Mouse (Mus musculus): Measurements from ENCODE around the gene Galnt2. TPM values are rescaled to one million over a fixed set of nuclear protein-coding genes. Genes with fewer than 3 reads are reported as not detected.

Gene Galnt2
- total RNA-seq, 2 experiments from 2014 or later: 15.5 to 61.1 TPM

Other genes with a start within 250 kb of the Galnt2 start
- gene Abcb10, start 248.3 kb upstream of the Galnt2 start, total RNA-seq (2015): 5.0 and 7.5 TPM in 2 replicates
- gene Abcb10, start 248.3 kb upstream of the Galnt2 start, total RNA-seq (2017): 8.5 and 9.0 TPM in 2 replicates
- 14.5 and 15.3 TPM in 2 replicates for gene Taf5l, start 210.0 kb upstream of the Galnt2 start, total RNA-seq (2015)
- gene Taf5l, start 210.0 kb upstream of the Galnt2 start, total RNA-seq (2017): 14.6 and 19.6 TPM in 2 replicates
- gene Urb2, start 209.9 kb upstream of the Galnt2 start, total RNA-seq (2015): 5.5 and 6.6 TPM in 2 replicates
- gene Urb2, start 209.9 kb upstream of the Galnt2 start, total RNA-seq (2017): 4.2 and 5.4 TPM in 2 replicates
- 0.09 TPM in 1 of 2 replicates, not detected in the other for gene Pgbd5, start 208.3 kb downstream of the Galnt2 start, total RNA-seq (2015)
- not detected in 2 replicates for gene Pgbd5, start 208.3 kb downstream of the Galnt2 start, total RNA-seq (2017)